Mouse (Mus musculus) adrenal gland, adult (tissue): Measurements from ENCODE around the gene Cyp2c37.
"Not testable (repeated sequence)": the region's sequence is repeated elsewhere in the genome, so short reads cannot be mapped to it uniquely, and the experiment has no call there.

Experiments
- DNase-seq, 2 experiments: peaks; one replicate each; pipeline ENCODE4 v3.0.0; 2022 to 2023; ENCODE audit warnings: low spot score in 1 of 2; ENCODE audit not compliant: inconsistent age in 2 of 2

Gene Cyp2c37

DNA sequence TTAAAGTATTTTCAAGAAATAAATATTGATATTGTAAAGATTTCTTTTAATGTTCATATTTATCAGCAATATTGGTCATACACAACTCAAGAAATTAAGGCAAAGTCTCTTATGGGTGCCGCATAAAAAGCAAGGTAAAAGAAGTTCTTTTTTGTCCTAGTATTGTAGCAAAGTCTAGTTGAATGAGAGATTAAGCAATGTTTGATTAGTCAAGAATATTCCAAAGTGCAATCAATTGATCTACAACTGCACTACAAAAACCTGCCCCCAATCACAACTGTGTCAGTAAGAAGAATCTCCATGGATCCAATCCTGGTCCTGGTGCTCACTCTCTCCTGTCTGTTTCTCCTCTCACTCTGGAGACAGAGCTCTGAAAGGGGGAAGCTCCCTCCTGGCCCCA, at the start of gene Cyp2c37:
TSS of gene Cyp2c37 (plus strand) at position 285 of the 400 bp plus-strand sequence.
- not testable (repeated sequence) for DNase-seq

GRCm38 (mm10) chr19:39960861-39961260, 31.4 kb upstream of the Cyp2c37 start:
- DNase-seq, result not testable (repeated sequence)

GRCm38 (mm10) chr19:39971096-39971495, 21.1 kb upstream of the Cyp2c37 start:
- not testable (repeated sequence) for DNase-seq

DNA sequence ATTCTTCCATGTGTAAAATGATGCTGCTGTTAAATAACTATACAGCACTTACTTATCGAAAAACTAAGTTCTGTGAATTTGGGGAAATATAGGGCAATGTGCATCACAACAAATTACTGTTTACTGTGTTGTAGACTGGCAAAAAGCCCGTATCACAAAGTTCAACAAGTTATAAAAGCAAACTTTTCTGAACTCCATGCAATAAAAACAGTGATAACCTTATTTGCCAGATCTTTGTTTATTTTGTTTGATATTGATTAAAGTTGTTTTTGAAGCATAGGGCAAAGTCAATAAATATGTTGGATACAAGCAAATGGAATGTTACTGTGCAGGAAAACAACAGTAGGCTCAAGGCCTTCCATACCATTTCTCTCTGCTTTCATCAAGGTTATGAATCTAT, 2.8 kb upstream of the Cyp2c37 start:
- no peak for DNase-seq
